Mouse (Mus musculus) layer of hippocampus, adult 9-11 months (tissue): ENCODE data around the gene Col5a3.

Source experiments
- DNase-seq: peaks from one replicate; pipeline ENCODE4 v3.0.0; 2022

Col5a3 gene

DNA sequence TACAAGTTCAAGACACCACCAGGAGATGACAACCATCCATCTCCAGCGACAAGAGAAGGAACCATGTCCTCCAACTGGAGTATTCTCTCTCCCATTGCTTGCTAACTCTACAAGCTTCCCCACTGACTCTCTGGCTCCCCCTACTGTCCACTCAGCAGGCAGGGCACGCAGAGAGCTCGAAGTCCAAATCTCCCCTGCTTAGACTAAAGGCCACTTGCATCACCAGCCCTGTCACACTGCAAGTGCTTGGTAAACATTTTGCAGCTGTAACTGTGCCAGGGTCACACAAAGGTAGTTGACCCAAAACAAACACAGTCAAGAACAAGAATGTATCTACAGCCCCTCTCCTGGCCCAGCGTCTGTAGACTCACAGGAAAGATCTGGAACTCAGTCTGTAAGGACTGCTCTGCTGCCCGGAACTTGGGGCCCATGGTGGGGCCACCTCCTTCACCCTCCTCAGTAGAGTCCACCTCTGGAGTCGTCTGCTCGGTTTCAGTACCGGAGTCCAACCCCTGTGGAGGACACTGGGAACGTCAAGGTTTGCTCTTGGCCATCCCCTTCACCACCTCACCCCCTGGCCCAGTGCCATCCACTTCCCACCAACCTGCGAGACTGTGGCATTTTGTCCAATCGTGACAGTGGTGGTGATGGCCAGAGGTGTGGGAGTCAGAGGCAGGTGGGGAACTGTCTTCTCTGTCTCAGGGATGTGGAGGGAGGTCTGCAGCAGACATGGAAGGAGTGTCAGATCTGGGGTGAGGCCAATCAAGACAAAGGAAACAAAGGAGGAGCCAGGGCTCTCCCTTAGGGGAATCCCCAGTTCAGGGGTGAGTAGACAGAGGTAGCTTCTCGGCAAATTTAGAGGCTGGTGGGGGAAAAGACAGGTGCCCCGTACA lies 10.4 kb downstream of the Col5a3 start:
- peak; percentile 39 for DNase-seq

DNA sequence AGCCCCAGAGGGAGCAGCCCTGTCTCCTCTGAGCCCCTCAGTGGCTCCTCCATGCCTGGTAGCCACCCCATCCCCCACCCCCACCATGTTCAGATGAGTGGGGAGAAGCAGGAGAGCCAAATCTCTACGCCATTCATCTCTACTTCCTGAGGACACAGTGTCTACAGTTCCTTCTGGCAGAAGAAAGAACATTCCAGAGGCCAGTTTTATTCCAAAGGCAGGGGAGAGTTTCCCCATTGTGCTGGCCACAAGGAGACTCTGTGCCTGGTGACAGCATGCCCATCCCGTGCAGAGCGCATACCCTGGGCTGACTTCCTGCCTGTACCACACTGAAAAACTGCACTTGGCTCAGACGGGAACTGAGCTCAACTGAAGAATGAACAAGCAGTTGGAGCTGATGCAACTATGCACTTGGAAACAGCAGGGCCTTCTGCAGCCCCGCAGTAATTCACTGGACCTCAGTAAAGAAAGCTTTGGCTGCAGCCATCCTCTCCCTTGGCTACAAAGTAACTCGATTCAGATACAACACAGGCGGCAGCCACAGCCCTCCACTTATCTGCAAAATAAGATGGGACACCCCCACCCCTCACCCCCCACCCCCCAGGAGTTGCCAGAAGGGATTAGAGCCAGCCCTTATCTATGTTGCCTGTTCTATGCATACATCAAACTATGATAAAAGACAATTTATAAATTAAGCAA lies 20.6 kb downstream of the Col5a3 start:
- DNase-seq: peak; percentile 84

DNA sequence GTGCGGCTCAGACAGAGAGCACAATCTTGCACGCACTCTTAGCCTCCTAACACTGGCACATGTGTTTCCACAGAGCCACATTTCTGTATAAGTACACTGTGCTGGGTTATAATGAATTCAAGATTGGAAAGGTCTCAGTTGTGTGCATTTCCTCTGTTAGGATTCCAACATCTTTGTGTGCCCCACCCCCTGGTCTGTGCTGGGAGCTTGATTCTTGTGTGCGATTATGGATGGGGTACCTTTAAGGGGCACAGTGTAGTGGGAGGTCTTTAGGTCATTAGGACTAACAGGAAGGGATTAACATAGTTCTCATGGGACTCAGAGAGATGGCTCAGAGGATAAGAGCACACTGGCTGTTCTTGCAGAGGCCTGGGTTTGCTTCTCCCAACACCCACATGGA lies 24.5 kb downstream of the Col5a3 start:
- no peak for DNase-seq

DNA sequence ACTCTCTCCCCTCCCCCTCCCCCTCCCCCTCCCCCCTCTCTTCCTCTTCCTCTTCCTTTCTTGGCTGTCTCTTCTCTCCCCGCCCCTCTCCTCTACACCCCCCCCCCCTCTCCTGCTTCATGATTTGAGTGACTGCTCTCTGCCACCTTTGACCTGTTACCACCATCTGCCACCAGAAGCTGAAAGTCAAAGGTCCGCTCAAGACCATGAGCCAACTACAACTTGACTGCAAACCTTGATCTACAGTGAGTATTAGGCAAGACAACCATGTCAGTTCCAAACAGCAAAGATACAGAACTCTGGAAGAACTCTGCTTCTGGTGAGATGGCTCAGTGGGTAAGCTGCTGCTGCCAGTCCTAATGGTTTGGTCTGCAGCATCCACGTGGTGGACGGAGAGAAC lies 25.2 kb downstream of the Col5a3 start:
- DNase-seq: no peak

DNA sequence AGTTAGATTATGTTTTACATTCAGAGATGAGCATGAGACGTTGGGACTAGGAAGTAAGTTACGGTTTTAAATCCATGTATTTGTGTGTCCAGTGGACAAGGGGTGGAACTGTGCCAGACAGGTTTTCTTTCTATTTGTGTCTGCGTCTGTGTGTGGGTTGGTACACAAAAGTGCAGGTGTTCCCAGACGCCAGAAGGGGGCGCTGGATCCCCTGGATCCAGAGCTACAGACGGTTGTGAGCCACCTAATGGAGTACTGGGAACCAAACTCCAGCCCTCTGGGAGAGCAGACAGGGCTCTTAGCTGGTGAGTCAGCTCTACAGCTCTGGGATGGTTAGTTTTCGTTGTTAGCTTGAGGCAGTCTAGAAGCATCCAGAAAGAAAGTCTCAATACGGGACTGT lies 26.9 kb downstream of the Col5a3 start:
- no peak for DNase-seq

DNA sequence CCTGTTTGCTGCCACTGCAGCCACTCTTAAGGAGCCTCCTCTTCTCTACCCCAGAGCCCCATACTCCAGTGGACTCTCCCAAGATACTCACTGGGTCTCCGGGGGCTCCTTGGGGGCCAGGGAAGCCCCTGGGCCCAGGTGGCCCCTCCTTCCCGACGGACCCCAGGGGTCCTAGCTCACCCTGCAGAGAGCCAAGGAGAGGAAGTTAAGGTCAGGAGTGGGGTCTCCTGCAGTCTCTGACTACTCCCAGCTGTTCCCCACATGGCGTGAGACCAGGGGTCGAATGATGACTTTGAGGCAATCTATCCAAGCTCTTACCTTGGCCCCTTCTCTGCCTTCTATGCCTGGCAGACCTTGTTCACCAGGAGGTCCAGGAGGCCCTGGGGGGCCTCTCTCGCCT lies 29.8 kb downstream of the Col5a3 start:
- DNase-seq: no peak

DNA sequence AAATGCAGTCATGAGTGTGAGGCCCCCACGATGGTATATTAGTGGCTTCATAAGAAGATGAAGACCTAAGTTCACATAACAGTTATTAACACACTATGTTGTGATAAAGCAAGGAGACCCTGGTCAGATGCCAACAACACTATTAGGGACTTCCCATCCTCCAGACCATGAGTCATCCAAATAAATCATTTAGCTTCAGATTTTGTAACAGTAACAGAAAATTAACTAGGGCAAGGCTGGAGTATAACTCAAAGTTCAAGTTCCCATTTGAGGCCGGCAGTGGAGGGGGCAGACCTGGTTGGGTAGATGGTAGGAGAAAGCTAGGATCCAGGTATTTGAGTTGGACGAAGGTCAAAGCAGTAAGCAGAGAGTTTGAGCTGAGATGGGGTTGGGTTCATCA lies 33.6 kb downstream of the Col5a3 start:
- no peak for DNase-seq

DNA sequence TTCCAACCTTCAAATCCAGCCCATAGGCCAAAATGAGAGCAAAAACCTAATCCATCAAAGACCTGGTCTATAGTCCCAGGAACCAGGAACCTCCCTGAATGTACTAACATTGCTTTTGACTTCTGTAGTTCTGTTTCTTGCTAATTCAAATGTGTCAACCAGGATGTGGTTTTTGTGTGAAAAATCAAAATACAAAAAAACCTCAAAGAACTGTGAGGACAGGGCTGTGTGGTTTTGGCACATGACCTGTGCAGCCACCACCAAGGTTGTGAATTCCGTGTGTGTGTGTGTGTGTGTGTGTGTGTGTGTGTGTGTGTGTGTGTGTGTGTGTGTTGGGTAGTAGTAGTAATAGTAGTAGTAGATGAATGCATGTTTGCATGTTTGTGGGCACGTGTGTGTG lies 49.6 kb downstream of the Col5a3 start:
- no peak for DNase-seq

DNA sequence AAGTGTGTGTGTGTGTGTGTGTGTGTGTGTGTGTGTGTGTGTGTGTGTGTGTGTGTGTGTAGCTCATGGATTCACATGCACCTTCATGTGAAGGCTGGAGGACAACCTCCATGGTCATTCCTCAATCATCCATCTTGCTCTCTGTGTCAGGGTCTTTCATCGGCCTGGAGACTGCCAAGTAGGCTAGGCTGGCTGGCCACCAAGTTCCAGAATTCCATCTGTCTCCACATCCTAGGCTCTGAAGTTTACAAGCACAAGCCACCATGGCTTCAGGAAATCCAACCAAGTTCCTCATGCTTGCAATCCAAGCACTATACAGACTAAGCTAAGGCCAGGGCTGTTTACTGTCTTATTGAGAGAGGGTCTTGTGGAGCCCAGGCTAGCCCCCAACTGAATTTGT lies 51.8 kb downstream of the Col5a3 start:
- no peak for DNase-seq

DNA sequence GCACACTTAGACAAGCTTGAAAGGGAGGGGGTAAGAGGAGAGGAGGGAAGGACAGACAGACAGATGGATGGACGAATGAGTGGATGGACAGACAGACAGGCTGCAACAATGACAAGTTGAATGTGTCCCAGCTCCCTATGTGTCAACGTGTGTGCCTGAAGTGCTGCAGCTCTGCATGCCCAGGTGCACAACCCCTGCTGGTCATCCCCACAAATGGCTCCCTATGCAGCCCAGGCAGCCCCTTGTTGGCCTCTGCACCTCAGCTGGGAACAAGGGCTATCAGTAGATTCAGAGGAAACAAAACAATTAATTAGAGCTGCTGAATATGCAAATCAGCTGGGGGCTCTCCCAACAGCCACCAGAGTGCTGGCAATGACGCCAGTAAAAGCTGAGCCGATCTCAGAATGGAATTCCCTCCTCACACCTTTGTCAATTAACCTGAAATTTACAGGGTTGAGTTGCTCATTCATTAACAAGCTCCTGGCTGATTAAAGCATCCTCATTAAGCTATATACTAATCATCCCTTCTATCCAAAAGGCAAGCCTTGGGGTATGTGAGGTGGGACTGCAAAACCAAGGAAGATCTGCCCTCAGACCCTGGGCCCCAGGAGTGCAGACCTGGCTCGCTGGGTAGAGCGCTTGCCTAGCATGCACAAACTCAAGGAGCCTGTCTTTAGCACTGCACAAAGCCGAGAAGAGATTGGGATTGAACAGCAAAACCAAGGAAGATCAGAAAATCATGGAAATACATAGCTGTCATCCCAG lies 52.5 kb downstream of the Col5a3 start:
- DNase-seq: no peak

DNA sequence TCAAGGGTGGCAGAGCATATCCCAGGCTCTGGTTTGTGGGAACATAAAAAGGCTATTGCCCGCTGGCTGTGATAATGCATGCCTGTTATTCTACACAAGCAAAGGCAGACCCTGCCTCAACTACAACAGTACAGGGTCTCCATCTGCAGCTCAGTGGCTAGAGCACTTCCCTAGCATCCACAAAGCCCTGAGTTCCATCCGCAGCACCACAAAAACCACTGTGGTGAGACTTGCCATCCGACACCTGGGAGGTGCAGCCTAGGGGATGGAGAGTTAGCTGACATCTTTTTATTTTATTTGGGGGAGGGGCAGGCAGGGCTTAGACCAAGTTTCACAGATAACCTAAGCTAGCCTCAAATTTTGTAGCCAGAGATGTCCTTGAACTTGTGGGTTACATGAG lies 53.5 kb downstream of the Col5a3 start:
- DNase-seq: no peak

DNA sequence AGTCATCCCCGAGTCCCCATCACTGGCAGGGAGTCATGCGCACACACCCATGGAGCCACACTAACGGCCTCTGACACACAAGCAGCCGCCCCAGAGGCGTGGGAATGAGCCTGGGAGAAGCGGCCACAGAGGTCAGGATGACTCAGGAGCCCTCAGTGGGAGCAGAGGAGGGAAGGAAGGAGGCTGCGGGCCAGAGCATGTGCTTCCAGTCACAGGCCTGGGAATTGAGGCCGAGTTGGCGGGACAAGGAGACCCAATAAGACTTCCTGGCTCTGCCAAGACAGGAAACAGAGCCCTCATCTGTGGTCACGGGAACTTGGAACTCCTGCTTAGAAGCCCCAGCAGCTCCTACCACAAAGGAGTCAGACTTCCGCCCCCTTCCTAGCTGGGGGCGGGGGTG lies 54.1 kb downstream of the Col5a3 start:
- no peak for DNase-seq

DNA sequence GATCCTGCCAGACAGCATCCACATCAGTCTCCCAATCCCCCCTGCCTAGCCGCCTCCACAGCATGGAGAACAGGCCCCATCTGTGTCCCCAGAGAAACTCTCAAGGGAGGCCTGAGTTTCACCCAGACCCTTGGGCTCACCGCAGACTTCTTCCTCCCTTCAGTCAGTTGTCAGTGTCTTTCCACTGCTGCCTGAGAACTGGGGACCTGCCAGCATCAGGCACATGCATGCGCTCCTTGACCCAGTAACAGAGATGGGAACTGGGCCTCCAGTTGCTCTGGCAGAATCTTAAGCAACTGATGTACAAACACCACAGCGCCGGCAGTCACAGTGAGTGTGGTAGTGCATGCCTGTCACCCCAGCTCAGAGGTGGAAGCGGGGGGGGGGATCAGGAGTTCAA lies 56.0 kb downstream of the Col5a3 start:
- no peak for DNase-seq

DNA sequence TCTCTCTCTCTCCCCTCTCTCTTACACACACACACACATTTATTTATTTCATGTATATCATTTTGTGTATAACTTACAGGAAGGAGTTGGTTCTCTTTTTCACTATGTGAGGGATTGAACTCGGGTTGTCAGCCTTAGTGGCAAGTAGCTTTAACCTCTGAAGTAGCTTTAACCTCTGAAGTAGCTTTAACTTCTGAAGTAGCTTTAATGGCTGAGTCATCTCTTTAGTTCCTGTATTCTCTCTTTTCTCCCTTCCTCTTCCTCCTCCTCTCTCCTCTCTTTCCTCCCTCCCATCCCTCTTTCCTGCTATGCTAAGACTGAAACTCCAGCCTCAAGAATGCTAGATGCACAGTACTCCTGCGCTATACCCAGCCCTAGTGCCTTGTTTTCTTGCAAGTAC lies 56.6 kb downstream of the Col5a3 start:
- DNase-seq: no peak

DNA sequence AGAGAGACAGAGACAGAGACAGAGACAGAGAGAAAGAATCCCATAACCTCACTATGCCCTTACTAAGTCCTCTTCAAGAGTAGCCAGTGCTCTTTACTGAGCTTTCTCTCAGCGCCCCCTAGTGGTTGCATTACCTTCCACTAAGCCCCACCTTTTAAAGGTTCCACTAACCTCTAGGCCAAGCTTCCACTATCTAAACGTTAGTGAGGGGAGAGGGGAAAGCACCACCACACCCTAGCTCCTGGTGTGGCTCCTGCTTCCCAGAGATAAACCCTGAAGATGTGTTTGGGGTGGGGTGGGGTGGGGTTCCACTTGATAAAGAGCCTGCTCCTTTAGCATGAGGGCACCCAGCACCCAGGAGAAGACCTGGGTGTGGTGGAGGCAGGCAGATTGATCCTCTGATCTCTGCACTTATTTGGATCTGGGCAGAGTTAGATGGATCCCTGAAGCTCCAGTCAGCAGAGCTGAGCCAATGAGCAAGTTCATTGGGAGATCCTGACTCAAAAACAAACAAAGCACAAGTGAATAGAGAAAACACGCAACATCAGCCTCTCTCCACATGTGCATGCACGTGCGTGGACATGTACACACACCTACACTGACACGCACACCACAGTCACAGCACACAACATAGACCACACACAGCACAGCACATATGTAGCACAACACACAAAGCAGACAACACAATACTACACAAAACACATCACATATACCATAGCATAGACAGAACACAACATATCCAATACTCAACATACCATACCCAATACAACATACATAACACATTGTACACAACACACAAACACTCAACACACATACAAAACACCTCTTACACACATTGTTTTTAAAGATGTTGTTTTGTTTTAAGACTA lies 57.5 kb downstream of the Col5a3 start:
- no peak for DNase-seq

DNA sequence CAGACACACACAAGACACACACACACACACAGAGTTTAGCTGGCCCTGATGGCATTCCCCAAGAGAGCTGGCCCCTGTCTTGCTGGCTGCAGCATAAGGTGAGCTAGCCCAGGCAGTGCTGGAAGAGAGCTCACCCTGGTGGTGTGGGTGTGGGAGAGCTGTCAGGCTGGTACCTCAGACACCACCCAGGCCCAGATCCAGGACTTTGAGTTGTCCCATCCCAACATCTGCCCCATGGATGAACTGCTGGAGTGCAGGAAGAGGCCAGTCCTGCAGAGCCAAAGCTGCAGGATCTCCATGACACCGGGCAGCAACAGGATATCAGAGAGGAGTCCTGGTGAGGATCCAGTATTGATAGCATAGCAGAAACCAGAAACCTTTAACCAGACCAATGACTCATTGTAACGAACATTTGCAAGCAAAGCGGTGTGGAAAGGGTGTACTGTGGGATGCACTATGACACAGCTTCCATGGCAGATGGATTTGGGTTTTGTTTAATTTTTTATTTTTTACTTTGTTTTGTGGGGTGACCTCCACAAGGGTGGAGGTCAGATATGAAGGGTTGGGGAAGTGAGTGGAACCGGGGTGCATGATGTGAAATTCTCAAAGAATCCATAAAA lies 58.7 kb downstream of the Col5a3 start:
- DNase-seq: no peak

DNA sequence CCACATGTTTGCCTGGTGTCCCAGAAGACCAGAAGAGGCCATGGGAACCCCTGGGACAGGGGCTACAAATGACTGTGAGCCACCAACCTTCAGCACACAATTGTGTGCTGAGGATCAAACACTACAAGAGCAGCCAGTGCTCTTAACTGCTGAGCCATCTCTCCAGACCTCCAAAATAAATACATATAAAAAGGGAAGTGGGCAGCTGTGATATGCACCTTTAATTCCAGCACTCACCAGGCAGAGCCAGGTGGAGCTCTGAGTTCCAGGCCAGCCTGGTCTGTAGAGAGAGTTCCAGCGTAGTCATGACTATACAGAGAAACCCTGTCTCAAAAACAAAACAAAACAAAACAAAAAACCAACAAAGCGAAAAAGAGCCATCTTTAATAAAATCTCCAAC lies 60.5 kb downstream of the Col5a3 start:
- no peak for DNase-seq

DNA sequence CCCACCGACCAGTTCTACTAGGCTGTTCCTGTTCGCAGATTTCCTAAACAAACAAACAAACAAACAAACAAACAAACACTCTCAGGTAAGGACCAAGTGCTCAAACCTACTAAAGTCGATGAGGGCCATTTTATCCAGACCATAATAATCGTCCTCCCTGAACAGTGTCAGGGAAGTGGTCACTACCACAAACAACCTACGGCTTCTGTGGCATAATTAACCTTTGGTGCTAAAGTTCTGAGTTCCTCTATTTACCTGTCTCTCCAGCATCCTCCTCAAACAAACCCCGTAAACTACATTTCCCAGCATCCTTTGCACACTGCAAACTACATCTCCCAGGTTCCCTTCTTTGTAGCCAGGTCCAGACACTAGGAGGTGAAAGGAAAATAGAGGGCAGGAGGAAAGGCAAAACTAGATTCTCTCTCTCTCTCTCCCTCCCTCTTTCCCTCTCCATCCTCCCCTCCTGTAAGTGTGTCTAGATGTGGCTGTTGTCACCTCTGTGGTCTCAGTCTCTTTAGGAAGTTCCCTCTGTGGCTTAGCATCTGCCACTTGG lies 63.3 kb downstream of the Col5a3 start:
- no peak for DNase-seq

DNA sequence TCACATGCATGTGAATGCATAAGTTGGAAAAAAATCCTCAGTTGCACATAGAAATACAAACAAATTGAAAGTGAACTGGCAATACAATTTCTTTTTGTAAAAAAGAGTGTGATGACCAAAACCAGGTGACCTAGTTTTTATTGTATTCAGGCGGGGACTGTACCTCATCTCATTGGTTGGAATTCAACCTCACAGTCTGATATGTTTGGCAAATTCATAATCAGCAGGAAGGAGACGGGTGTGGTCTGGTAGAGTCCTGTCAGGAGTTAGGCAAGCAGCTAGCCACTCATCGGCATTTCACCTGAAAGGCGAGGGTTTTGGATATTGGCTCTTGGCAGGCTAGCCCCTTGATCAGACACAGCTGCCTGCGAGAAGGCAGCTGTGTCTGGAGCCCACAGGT lies 65.7 kb downstream of the Col5a3 start:
- no peak for DNase-seq

DNA sequence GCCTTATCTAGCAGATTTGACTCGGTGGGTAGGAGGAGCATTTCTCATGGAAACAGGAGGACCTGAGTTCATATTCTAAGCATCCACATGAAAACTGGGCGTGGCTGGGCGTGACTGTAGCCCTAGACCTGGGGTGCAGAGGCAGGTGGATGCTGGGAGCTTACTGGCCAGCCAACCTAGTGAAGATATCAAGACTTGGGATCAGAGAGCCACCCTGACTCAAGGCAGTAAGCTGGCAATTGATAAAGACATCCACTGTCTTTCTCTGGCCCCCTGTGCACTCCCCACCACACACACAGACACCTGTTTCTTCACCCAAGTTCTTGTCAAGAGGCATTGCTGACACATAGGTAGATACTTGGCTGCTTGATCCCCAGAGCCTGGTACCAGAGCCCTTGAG lies 66.3 kb downstream of the Col5a3 start:
- DNase-seq: no peak

DNA sequence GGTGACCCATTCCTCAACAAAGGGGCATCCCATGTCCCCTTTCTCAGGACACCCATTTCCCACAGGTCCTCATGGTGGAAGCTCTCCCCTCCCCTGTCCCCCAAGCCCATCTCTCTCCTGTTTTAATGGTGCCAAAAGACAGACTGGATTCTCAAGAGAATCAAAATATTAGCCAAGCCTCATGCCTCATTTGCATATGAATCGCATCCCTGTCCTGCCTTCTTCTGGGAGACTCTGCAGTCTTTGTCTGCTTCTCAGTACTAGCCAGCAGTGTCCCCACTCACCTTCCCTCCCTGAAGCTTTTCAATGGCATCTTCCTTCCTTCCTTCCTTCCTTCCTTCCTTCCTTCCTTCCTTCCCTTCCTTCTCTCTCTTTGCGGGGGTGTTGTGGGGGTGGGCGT lies 67.2 kb downstream of the Col5a3 start:
- no peak for DNase-seq
